Mouse (Mus musculus): Measurements from ENCODE around the gene Acss3. TPM values are rescaled to one million over a fixed set of nuclear protein-coding genes. Genes with fewer than 3 reads are reported as not detected.

The Acss3 gene
- polyA plus RNA-seq, 1 experiment: 1.3 TPM

DNA sequence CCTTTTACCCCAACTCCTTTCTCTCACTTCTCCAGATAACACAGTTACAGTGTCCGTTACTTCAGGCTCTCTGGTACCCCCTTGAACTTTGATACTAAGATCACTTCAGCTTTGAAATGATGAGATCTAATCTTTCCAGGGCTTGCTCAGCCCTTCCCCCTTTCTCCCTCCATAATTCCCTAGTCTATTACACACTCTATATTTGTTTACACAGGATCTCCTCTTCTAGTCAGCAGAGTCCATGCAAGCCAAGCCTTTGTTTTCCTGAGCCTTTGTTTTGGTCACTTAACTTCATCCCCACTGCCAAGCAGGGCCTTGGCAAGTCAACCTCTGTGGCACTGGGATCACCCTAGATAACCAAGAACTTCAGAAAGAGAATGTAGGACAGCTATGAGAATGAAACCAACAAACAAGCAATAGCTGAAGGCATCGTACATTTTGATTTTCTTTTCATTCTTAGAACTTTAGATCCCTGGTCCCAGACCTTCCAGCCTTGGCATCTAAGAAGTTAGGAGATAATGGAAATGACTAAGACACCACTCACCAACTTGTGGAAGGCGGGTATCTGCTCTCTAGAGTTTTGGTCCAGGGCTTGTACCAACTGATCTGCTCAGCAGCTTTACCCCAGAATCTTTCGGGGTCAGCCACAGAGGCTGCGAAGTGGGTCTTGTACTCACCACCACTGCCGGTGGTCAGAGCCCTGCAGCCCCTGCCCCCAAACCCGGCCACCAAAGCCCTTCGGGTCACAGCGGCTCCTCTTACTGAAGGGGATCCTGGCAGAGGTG is 532 bp downstream of the Acss3 start:
- Histone ChIP-seq H3K4me1 (ENCODE audit: control insufficient read depth, insufficient read depth, low read length) (peaks cover 6% of the 10 kb centered on the region; the same call in 1 of the 2 replicates), H3K27me3 (ENCODE audit: control insufficient read depth, insufficient read depth, low read length) (no peaks in the 10 kb centered on the region), H3K4me3 (ENCODE audit: control insufficient read depth, low read depth, low read length) (peak overlapping the region; percentile 78), H3K27ac (ENCODE audit: control insufficient read depth, insufficient read depth, low read depth, low read length) (peak overlapping the region; percentile 32), H3K36me3 (ENCODE audit: control insufficient read depth, insufficient read depth, low read length) (no peaks in the 10 kb centered on the region)
- no peak for TF ChIP-seq POLR2A (IDR thresholded peaks at IDR 0.05; ENCODE audit: control insufficient read depth, low read depth, low read length)
- TF ChIP-seq CTCF (IDR thresholded peaks at IDR 0.05; ENCODE audit: control insufficient read depth, insufficient read depth, insufficient replicate concordance, low read depth, low read length): no peak

DNA sequence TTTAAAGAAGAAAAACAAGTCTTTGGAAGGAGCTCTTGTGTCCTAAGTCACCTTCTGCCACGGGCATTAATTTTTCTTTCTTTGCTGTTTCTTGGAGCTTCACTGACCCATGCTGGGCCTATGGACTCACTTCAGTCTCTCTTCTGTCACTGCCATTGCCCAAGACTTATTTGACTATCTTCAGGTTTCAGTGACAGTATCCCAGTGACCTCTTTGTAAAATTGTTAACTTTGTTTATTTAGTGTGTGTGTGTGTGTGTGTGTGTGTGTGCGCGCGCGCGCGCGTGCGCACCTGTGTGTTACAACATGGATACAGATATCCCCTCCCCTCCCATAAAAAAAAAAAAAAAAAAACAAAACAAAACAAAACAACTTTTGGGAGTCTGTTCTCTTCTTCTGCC is 2.2 kb downstream of the Acss3 start:
- TF ChIP-seq POLR2A (IDR thresholded peaks at IDR 0.05; ENCODE audit: control insufficient read depth, low read depth, low read length) (no peak), CTCF (IDR thresholded peaks at IDR 0.05; ENCODE audit: control insufficient read depth, insufficient read depth, insufficient replicate concordance, low read depth, low read length) (no peak)
- Histone ChIP-seq H3K36me3 (ENCODE audit: control insufficient read depth, insufficient read depth, low read length) (no peaks in the 10 kb centered on the region), H3K27ac (ENCODE audit: control insufficient read depth, insufficient read depth, low read depth, low read length) (no peak overlapping the region), H3K4me3 (ENCODE audit: control insufficient read depth, low read depth, low read length) (no peak overlapping the region), H3K4me1 (ENCODE audit: control insufficient read depth, insufficient read depth, low read length) (peaks cover 6% of the 10 kb centered on the region; the same call in 1 of the 2 replicates), H3K27me3 (ENCODE audit: control insufficient read depth, insufficient read depth, low read length) (no peaks in the 10 kb centered on the region)

DNA sequence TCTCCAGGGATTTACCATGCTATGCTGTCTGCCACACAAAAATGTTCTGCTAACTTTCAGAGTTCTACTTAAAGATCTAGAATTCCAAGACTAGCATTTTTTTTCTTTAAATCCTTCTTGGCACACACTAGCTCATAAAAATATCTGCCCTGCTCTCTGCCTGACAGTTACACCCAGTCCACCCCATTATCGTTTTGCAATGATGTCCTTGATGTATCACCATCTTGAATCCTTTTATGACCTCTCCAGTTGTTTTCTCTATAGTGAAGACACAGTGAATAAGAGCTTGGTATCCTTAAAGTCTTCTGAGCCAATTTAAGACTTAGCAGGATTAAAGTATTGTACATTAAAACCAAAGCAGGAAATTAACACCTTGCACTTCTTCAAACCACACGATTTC is 4.3 kb downstream of the Acss3 start:
- peaks cover 6% of the 10 kb centered on the region; the same call in 1 of the 2 replicates for H3K4me1 ChIP-seq (ENCODE audit: control insufficient read depth, insufficient read depth, low read length)
- H3K27ac ChIP-seq (ENCODE audit: control insufficient read depth, insufficient read depth, low read depth, low read length): no peak overlapping the region
- no peaks in the 10 kb centered on the region for H3K27me3 ChIP-seq (ENCODE audit: control insufficient read depth, insufficient read depth, low read length)
- H3K4me3 ChIP-seq (ENCODE audit: control insufficient read depth, low read depth, low read length): no peak overlapping the region
- TF ChIP-seq POLR2A (IDR thresholded peaks at IDR 0.05; ENCODE audit: control insufficient read depth, low read depth, low read length) (no peak), CTCF (IDR thresholded peaks at IDR 0.05; ENCODE audit: control insufficient read depth, insufficient read depth, insufficient replicate concordance, low read depth, low read length) (no peak)
- H3K36me3 ChIP-seq (ENCODE audit: control insufficient read depth, insufficient read depth, low read length): no peaks in the 10 kb centered on the region

DNA sequence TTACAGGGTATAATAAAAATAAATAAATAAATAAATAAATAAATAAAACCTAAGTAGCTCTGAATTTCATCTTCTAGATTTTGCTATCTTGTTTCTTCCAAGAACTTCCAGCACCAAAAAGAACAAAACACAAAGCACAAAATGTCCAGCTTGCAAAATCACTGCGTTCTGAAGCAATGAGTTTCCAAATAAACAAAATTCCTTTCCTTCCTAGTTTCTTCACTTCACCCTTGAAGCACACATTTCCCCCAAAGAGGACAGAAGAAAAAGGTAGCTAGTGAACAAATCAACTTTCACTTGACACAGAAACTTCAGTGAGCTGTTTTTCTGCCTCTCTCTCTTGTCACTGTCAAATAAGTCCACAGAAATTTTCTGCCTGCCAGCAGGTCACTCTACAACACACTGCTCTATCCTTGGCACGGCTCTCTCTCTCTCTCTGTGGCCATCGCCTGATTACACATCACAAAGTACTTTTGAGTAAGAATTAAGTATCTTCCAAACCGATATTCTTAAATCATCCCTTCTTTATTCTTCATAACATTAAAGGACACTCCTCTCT is 6.7 kb downstream of the Acss3 start:
- H3K27me3 ChIP-seq (ENCODE audit: control insufficient read depth, insufficient read depth, low read length): no peaks in the 10 kb centered on the region
- H3K4me1 ChIP-seq (ENCODE audit: control insufficient read depth, insufficient read depth, low read length): no peaks in the 10 kb centered on the region
- H3K27ac ChIP-seq (ENCODE audit: control insufficient read depth, insufficient read depth, low read depth, low read length): peak overlapping the region; percentile 73
- H3K36me3 ChIP-seq (ENCODE audit: control insufficient read depth, insufficient read depth, low read length): no peaks in the 10 kb centered on the region
- H3K4me3 ChIP-seq (ENCODE audit: control insufficient read depth, low read depth, low read length): no peak overlapping the region
- TF ChIP-seq POLR2A (IDR thresholded peaks at IDR 0.05; ENCODE audit: control insufficient read depth, low read depth, low read length) (no peak), CTCF (IDR thresholded peaks at IDR 0.05; ENCODE audit: control insufficient read depth, insufficient read depth, insufficient replicate concordance, low read depth, low read length) (no peak)

DNA sequence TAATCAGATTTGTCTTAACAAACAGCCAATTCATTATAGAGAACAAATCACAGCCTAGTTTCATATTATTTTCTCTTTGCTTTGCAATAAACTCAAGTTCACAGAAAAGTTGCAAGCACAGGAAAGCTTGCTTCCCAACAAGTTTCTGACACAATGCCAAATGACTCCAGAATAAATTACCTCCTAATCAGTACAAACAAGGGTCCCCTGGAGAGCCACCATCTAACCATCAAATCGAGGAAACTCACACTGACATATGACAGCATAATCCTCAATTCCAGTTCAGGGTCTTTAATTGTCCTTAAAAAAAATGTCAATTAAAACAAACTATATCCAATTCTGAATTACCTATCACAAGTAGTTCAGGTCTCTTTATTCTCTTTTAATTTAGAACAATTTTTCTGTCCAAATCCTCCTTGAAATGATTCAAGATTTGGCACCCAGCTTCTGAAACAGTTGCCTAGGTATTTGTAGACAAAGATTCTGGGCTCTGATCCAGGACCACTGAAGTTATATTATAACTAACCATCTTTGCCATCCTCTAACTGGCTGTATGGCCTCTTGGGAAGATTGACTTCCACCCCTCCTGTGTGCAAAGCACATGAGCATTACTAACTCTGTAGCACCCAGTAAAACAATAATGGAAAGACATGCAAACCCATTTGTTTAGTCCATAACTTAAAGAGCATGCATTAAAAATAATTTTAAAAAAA is 7.4 kb downstream of the Acss3 start:
- Histone ChIP-seq H3K4me3 (ENCODE audit: control insufficient read depth, low read depth, low read length) (no peak overlapping the region), H3K4me1 (ENCODE audit: control insufficient read depth, insufficient read depth, low read length) (no peaks in the 10 kb centered on the region), H3K27me3 (ENCODE audit: control insufficient read depth, insufficient read depth, low read length) (no peaks in the 10 kb centered on the region), H3K27ac (ENCODE audit: control insufficient read depth, insufficient read depth, low read depth, low read length) (no peak overlapping the region), H3K36me3 (ENCODE audit: control insufficient read depth, insufficient read depth, low read length) (no peaks in the 10 kb centered on the region)
- TF ChIP-seq POLR2A (IDR thresholded peaks at IDR 0.05; ENCODE audit: control insufficient read depth, low read depth, low read length): no peak

DNA sequence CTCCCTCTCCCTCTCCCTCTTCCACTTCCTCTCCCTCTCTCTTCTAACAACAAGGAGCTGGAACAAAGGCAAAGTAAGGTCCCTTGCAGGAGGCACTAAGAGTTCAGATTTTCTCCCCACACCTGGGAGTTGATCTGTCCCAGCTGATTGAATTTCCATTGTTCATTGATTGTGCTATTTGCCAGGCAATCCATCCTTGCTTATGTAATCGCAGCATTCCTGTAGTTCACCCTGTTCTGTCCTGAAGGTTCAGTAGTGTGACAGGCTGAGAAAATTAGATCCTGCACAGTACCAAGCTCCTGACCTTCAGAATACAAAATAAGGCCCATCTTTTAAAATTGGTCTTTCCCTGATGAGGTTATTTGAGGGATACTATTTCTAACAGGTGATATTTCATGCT is 8.3 kb downstream of the Acss3 start:
- Histone ChIP-seq H3K27me3 (ENCODE audit: control insufficient read depth, insufficient read depth, low read length) (no peaks in the 10 kb centered on the region), H3K27ac (ENCODE audit: control insufficient read depth, insufficient read depth, low read depth, low read length) (peak overlapping the region; percentile 21; the same call in 1 of the 2 replicates), H3K4me1 (ENCODE audit: control insufficient read depth, insufficient read depth, low read length) (no peaks in the 10 kb centered on the region), H3K36me3 (ENCODE audit: control insufficient read depth, insufficient read depth, low read length) (no peaks in the 10 kb centered on the region), H3K4me3 (ENCODE audit: control insufficient read depth, low read depth, low read length) (no peak overlapping the region)
- TF ChIP-seq POLR2A (IDR thresholded peaks at IDR 0.05; ENCODE audit: control insufficient read depth, low read depth, low read length) (no peak), CTCF (IDR thresholded peaks at IDR 0.05; ENCODE audit: control insufficient read depth, insufficient read depth, insufficient replicate concordance, low read depth, low read length) (no peak)

DNA sequence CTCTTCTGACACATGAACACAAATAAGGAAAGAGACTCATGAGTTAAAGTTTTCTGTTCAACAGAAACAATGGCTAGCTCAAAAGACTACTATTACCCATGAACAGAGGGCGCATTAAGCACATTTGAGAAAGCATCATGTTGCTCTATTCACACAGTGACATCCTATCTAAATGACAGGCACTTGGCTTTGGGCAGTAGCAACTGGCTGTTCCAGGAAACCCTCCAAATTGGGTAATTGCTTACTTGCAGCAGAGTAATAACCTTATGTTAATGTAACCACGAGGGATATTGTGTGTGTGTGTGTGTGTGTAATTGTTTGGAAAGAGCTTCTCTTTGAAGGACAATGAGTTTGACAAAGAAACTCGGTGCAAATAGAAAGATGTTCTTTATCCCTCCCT is 29.0 kb downstream of the Acss3 start:
- Histone ChIP-seq H3K27me3 (ENCODE audit: control insufficient read depth, insufficient read depth, low read length) (no peaks in the 10 kb centered on the region), H3K36me3 (ENCODE audit: control insufficient read depth, insufficient read depth, low read length) (no peaks in the 10 kb centered on the region), H3K4me1 (ENCODE audit: control insufficient read depth, insufficient read depth, low read length) (no peaks in the 10 kb centered on the region), H3K27ac (ENCODE audit: control insufficient read depth, insufficient read depth, low read depth, low read length) (no peak overlapping the region), H3K4me3 (ENCODE audit: control insufficient read depth, low read depth, low read length) (no peak overlapping the region)
- no peak for TF ChIP-seq POLR2A (IDR thresholded peaks at IDR 0.05; ENCODE audit: control insufficient read depth, low read depth, low read length)

Data from testis, adult 2 months (tissue).